Mouse (Mus musculus) right cerebral cortex, postnatal 10 days (tissue): ENCODE results near the gene Cdc5l.

Experiments
- DNase-seq, 2 experiments: peaks; one replicate each; pipeline ENCODE4 v3.0.0; 2021; ENCODE audit warnings: low spot score in 2 of 2

Gene Cdc5l

DNA sequence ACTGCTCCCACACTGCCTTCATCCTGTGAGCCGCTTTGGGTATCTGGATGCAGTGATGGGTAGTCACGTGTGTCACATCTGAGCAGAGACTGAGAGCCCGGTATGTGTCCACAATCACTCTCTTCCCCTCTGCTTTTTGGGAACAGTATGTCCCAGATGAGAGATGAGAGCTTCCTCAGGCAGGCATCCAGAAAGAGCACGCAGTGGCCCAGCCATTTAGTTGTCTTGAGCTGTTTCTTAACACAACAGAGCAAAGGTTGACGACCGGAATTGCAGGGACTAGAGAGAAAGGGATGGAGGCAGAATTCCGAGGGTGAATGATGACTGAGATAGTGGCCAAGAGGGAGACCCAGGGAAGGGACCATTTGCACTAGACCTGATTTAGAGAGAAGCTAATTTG, 68.7 kb downstream of the Cdc5l start:
- no peak for DNase-seq

DNA sequence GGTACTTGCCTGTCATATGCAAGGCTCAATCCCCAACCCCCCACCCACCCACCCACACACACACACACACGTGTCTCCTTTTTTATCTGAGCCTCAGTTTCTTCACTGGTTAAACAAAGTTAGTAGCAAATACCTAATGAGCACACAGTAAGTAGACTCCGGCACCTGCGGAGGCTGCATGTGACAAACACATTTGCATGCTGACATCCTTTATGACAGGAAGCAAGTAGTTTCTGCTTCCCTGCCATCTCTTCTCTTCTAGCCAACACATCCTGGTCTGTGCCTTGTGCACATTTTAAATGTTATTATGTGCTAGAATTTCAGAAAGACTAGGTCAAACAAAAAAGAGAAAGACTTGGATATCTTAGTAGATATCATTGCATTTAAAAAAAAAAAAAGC, 72.6 kb downstream of the Cdc5l start:
- no peak for DNase-seq

DNA sequence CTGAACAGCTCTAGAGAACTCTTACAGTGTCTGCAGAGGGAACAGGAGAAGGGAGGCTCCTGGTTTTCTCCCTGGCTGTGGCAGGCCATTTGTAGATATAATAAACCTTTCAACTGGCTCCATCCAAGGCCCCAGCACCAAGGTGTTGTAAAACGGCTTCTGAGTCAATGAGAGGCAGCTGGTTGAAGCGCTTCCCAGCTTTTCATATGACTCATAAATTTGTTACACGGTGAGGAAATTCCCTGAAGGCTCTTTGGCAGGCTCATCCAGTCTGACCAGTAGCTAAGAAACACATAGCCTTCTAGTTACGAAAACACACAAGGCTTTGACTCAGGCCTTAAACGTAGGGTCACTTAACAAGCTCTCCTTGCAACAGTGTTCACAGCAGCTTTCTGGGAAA, 74.1 kb downstream of the Cdc5l start:
- DNase-seq = no peak

DNA sequence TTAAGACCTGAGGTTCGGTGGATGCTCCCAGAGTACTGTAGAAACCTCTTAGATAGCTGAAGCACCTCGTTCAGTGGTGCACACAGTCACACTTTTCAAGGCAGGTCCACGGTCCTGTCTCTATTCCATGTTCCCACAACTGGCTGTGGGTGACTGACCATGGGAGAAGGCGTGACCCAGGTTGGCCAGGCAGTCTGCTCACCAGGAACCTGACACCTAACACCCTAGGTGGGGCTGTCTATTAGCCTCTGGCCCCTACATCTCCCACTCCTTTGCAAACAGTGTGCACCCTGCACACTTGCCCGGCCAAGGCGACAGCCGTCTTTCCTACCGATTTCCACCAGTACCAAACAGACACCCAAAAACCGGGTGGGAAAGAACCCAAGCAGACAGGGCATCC, 77.1 kb downstream of the Cdc5l start:
- DNase-seq = no peak

GRCm38 (mm10) chr17:45347951-45348350, 85.6 kb downstream of the Cdc5l start:
- no peak for DNase-seq
